Mouse (Mus musculus): ENCODE measurements around the gene Mettl7a2. TPM values are rescaled to one million over a fixed set of nuclear protein-coding genes. Genes with fewer than 3 reads are reported as not detected.

Mettl7a2 gene
- total and polyA plus RNA-seq, 3 experiments, result not detected

- no peak for DNase-seq (ENCODE audit: low read depth, low spot score)
- no peaks in the 10 kb centered on the region for H3K79me2 ChIP-seq (ENCODE audit: control insufficient read depth, insufficient read depth, low read length, poor library complexity)
- H3K4me3 ChIP-seq (ENCODE audit: control insufficient read depth in 1 of 2, insufficient read depth in 1 of 2, low read depth in 2 of 2, low read length in 2 of 2), result no peak overlapping the region
- peaks cover 2 to 9% of the 10 kb centered on the region in 2 experiments; a peak in 3 of 4 replicates for H3K4me1 ChIP-seq (ENCODE audit: control insufficient read depth in 1 of 2, insufficient read depth in 2 of 2, low read length in 2 of 2)
- peaks cover 0 to 3% of the 10 kb centered on the region in 2 experiments; a peak in 2 of 4 replicates for H3K36me3 ChIP-seq (ENCODE audit: control insufficient read depth in 1 of 2, insufficient read depth in 2 of 2, low read length in 2 of 2)
- H3K9me3 ChIP-seq (replicated peaks; ENCODE audit: insufficient read depth, low read length), result no peaks in the 10 kb centered on the region
- no peak overlapping the region for H3K27ac ChIP-seq (ENCODE audit: control insufficient read depth, low read depth, low read length)
- TF ChIP-seq USF2 (IDR thresholded peaks at IDR 0.05; ENCODE audit: borderline replicate concordance in 1 of 2, insufficient read depth in 1 of 2, low read depth in 1 of 2, low read length in 2 of 2), result no peak
- no peak for TF ChIP-seq MYB (IDR thresholded peaks at IDR 0.05; ENCODE audit: low read depth, low read length)
- no peaks in the 10 kb centered on the region for H3K27me3 ChIP-seq (ENCODE audit: control insufficient read depth in 1 of 2, insufficient read depth in 2 of 2, low read length in 2 of 2)
- H3K9ac ChIP-seq (ENCODE audit: control insufficient read depth, low read depth, low read length, poor library complexity, severe bottlenecking), result no peak overlapping the region
Measured at GRCm38 (mm10) chr15:100380104-100380503, 27.1 kb downstream of the Mettl7a2 start.

- H3K4me3 ChIP-seq (ENCODE audit: control insufficient read depth in 1 of 2, insufficient read depth in 1 of 2, low read depth in 2 of 2, low read length in 2 of 2), result no peak overlapping the region
- no peaks in the 10 kb centered on the region for H3K79me2 ChIP-seq (ENCODE audit: control insufficient read depth, insufficient read depth, low read length, poor library complexity)
- no peak overlapping the region for H3K27ac ChIP-seq (ENCODE audit: control insufficient read depth, low read depth, low read length)
- TF ChIP-seq BHLHE40 (IDR thresholded peaks at IDR 0.05; ENCODE audit: borderline replicate concordance, low read depth, low read length) (no peak), POLR2AphosphoS2 (IDR thresholded peaks at IDR 0.05; ENCODE audit: low read length) (peak; percentile 71), GATA1 (IDR thresholded peaks at IDR 0.05; ENCODE audit: low read depth, low read length) (no peak), ZMIZ1 (IDR thresholded peaks at IDR 0.05; ENCODE audit: low read depth, low read length) (peak; percentile 33; the same call in 1 of the 2 replicates)
- H3K9ac ChIP-seq (ENCODE audit: control insufficient read depth, low read depth, low read length, poor library complexity, severe bottlenecking), result no peak overlapping the region
- DNase-seq (ENCODE audit: low read depth, low spot score), result no peak
- H3K4me1 ChIP-seq (ENCODE audit: control insufficient read depth in 1 of 2, insufficient read depth in 2 of 2, low read length in 2 of 2), result peaks cover 2 to 8% of the 10 kb centered on the region in 2 experiments; a peak in 2 of 4 replicates
- no peaks in the 10 kb centered on the region; a peak in 1 of 4 replicates for H3K36me3 ChIP-seq (ENCODE audit: control insufficient read depth in 1 of 2, insufficient read depth in 2 of 2, low read length in 2 of 2)
- H3K27me3 ChIP-seq (ENCODE audit: control insufficient read depth in 1 of 2, insufficient read depth in 2 of 2, low read length in 2 of 2), result no peaks in the 10 kb centered on the region
- H3K9me3 ChIP-seq (replicated peaks; ENCODE audit: insufficient read depth, low read length), result no peaks in the 10 kb centered on the region
Measured at GRCm38 (mm10) chr15:100385705-100386104, 32.7 kb downstream of the Mettl7a2 start.

- no peak for DNase-seq (ENCODE audit: low read depth, low spot score)
- no peaks in the 10 kb centered on the region for H3K79me2 ChIP-seq (ENCODE audit: control insufficient read depth, insufficient read depth, low read length, poor library complexity)
- no peaks in the 10 kb centered on the region for H3K9me3 ChIP-seq (replicated peaks; ENCODE audit: insufficient read depth, low read length)
- no peaks in the 10 kb centered on the region for H3K27me3 ChIP-seq (ENCODE audit: control insufficient read depth in 1 of 2, insufficient read depth in 2 of 2, low read length in 2 of 2)
- TF ChIP-seq TAL1 (IDR thresholded peaks at IDR 0.05; ENCODE audit: low read length) (no peak), POLR2AphosphoS2 (IDR thresholded peaks at IDR 0.05; ENCODE audit: low read length) (no peak), MAFK (IDR thresholded peaks at IDR 0.05; ENCODE audit: borderline replicate concordance, low read depth, low read length) (no peak), TBP (IDR thresholded peaks at IDR 0.05; ENCODE audit: low read depth, low read length) (no peak), BHLHE40 (IDR thresholded peaks at IDR 0.05; ENCODE audit: borderline replicate concordance, low read depth, low read length) (no peak), RCOR1 (IDR thresholded peaks at IDR 0.05; ENCODE audit: low read depth, low read length) (no peak), GABPA (IDR thresholded peaks at IDR 0.05; ENCODE audit: low read depth, low read length) (no peak), MYB (IDR thresholded peaks at IDR 0.05; ENCODE audit: low read depth, low read length) (no peak), CHD1 (IDR thresholded peaks at IDR 0.05; ENCODE audit: low read depth, low read length) (no peak)
- H3K9ac ChIP-seq (ENCODE audit: control insufficient read depth, low read depth, low read length, poor library complexity, severe bottlenecking), result no peak overlapping the region
- H3K27ac ChIP-seq (ENCODE audit: control insufficient read depth, low read depth, low read length), result no peak overlapping the region
- peaks cover 21 to 24% of the 10 kb centered on the region in 2 experiments for H3K4me1 ChIP-seq (ENCODE audit: control insufficient read depth in 1 of 2, insufficient read depth in 2 of 2, low read length in 2 of 2)
- peaks cover 0 to 19% of the 10 kb centered on the region in 2 experiments; a peak in 2 of 4 replicates for H3K36me3 ChIP-seq (ENCODE audit: control insufficient read depth in 1 of 2, insufficient read depth in 2 of 2, low read length in 2 of 2)
- H3K4me3 ChIP-seq (ENCODE audit: control insufficient read depth in 1 of 2, insufficient read depth in 1 of 2, low read depth in 2 of 2, low read length in 2 of 2), result no peak overlapping the region
Measured at GRCm38 (mm10) chr15:100387544-100388223, 34.7 kb downstream of the Mettl7a2 start.
